Mouse (Mus musculus): Measurements from ENCODE around the gene Dhps. TPM values are rescaled to one million over a fixed set of nuclear protein-coding genes. Genes with fewer than 3 reads are reported as not detected.
A peak's percentile ranks its signal among the peaks of the same experiment; 100 is the strongest.

Dhps gene
- total RNA-seq, 1 experiment, result 63.1 TPM

- H3K4me1 ChIP-seq (ENCODE audit: control insufficient read depth in 2 of 2, insufficient read depth in 2 of 2, low read length in 2 of 2, poor library complexity in 1 of 2), result peaks cover 0 to 8% of the 10 kb centered on the region in 2 experiments; a peak in 1 of 4 replicates
- H3K36me3 ChIP-seq (ENCODE audit: control insufficient read depth, insufficient read depth, low read length, poor library complexity, severe bottlenecking), result peaks cover 15% of the 10 kb centered on the region; the same call in 1 of the 2 replicates
- no peaks in the 10 kb centered on the region for H3K9me3 ChIP-seq (ENCODE audit: control insufficient read depth, insufficient read depth, low read depth, low read length)
- no peak overlapping the region for H3K9ac ChIP-seq (ENCODE audit: insufficient read depth, low read depth, low read length, poor library complexity, severe bottlenecking)
- no peak for TF ChIP-seq CHD2 (IDR thresholded peaks at IDR 0.05; ENCODE audit: low read depth, low read length)
- no peak for TF ChIP-seq HCFC1 (IDR thresholded peaks at IDR 0.05; ENCODE audit: borderline replicate concordance, insufficient read depth, low read length)
- no peak for TF ChIP-seq ZNF384 (IDR thresholded peaks at IDR 0.05; ENCODE audit: low read depth, low read length)
- no peak for TF ChIP-seq ZC3H11A (IDR thresholded peaks at IDR 0.05; ENCODE audit: borderline replicate concordance, low read depth, low read length)
- no peak for TF ChIP-seq MAFK (IDR thresholded peaks at IDR 0.05; ENCODE audit: insufficient read depth, low read depth, low read length)
- in situ Hi-C loops (cut with MboI; ENCODE audit: low sequenced_read_pairs in 2 of 2, unreplicated experiment in 2 of 2), result no loop called here
- no peak for DNase-seq (ENCODE audit: low read depth, low spot score)
- H3K27ac ChIP-seq (ENCODE audit: insufficient read depth, low read depth, low read length, poor library complexity, severe bottlenecking), result no peak overlapping the region
- H3K4me3 ChIP-seq (ENCODE audit: insufficient read depth in 1 of 2, low read depth in 1 of 2, low read length in 2 of 2, poor library complexity in 1 of 2, severe bottlenecking in 1 of 2), result 0 out of 4 replicates have a peak overlapping the region, but pooled peaks of 1 of the 2 experiments have one; percentile 5
Observed at GRCm38 (mm10) chr8:85096196-85096595, 24.6 kb downstream of the Dhps start.

DNA sequence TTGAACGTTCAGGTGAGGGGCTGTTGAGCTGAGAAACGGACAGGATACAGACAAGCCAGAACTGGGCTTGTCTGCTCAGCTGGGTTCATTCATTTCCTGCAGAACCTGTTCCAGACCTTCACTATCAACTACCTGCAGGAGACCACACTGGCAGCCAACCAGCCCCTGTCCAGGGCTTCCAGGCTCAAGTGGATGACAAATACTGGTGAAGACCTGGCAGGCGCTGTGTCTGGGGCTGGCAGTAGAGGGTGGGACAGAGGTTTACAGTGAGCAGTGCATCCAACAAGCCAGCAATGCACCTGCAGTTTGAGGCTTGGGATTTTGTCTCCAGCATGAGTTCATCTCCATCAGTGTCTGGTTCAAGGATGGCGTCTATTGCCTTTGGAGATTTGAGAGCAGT is 25.3 kb downstream of the Dhps start:
- Histone ChIP-seq H3K36me3 (ENCODE audit: control insufficient read depth, insufficient read depth, low read length, poor library complexity, severe bottlenecking) (peaks cover 15% of the 10 kb centered on the region; the same call in 1 of the 2 replicates), H3K9ac (ENCODE audit: insufficient read depth, low read depth, low read length, poor library complexity, severe bottlenecking) (no peak overlapping the region), H3K4me1 (ENCODE audit: control insufficient read depth in 2 of 2, insufficient read depth in 2 of 2, low read length in 2 of 2, poor library complexity in 1 of 2) (peaks cover 0 to 4% of the 10 kb centered on the region in 2 experiments; a peak in 1 of 4 replicates), H3K27ac (ENCODE audit: insufficient read depth, low read depth, low read length, poor library complexity, severe bottlenecking) (no peak overlapping the region), H3K4me3 (ENCODE audit: insufficient read depth in 1 of 2, low read depth in 1 of 2, low read length in 2 of 2, poor library complexity in 1 of 2, severe bottlenecking in 1 of 2) (no peak overlapping the region), H3K9me3 (ENCODE audit: control insufficient read depth, insufficient read depth, low read depth, low read length) (no peaks in the 10 kb centered on the region)
- DNase-seq (ENCODE audit: low read depth, low spot score), result no peak
- TF ChIP-seq ZC3H11A (IDR thresholded peaks at IDR 0.05; ENCODE audit: borderline replicate concordance, low read depth, low read length) (no peak), ZNF384 (IDR thresholded peaks at IDR 0.05; ENCODE audit: low read depth, low read length) (no peak), HCFC1 (IDR thresholded peaks at IDR 0.05; ENCODE audit: borderline replicate concordance, insufficient read depth, low read length) (no peak), MAFK (IDR thresholded peaks at IDR 0.05; ENCODE audit: insufficient read depth, low read depth, low read length) (no peak)
- in situ Hi-C loops (cut with MboI; ENCODE audit: low sequenced_read_pairs in 2 of 2, unreplicated experiment in 2 of 2), result no loop called here

- Histone ChIP-seq H3K9me3 (ENCODE audit: control insufficient read depth, insufficient read depth, low read depth, low read length) (no peaks in the 10 kb centered on the region), H3K27ac (ENCODE audit: insufficient read depth, low read depth, low read length, poor library complexity, severe bottlenecking) (no peak overlapping the region), H3K36me3 (ENCODE audit: control insufficient read depth, insufficient read depth, low read length, poor library complexity, severe bottlenecking) (peaks cover 5% of the 10 kb centered on the region; the same call in 1 of the 2 replicates), H3K4me3 (ENCODE audit: insufficient read depth in 1 of 2, low read depth in 1 of 2, low read length in 2 of 2, poor library complexity in 1 of 2, severe bottlenecking in 1 of 2) (no peak overlapping the region), H3K9ac (ENCODE audit: insufficient read depth, low read depth, low read length, poor library complexity, severe bottlenecking) (no peak overlapping the region), H3K4me1 (ENCODE audit: control insufficient read depth in 2 of 2, insufficient read depth in 2 of 2, low read length in 2 of 2, poor library complexity in 1 of 2) (0 out of 4 replicates have a peak, but pooled peaks cover 0 to 3% of the 10 kb centered on the region in 2 experiments)
- TF ChIP-seq CHD2 (IDR thresholded peaks at IDR 0.05; ENCODE audit: low read depth, low read length) (no peak), ZNF384 (IDR thresholded peaks at IDR 0.05; ENCODE audit: low read depth, low read length) (no peak), HCFC1 (IDR thresholded peaks at IDR 0.05; ENCODE audit: borderline replicate concordance, insufficient read depth, low read length) (no peak), ZC3H11A (IDR thresholded peaks at IDR 0.05; ENCODE audit: borderline replicate concordance, low read depth, low read length) (no peak), MAFK (IDR thresholded peaks at IDR 0.05; ENCODE audit: insufficient read depth, low read depth, low read length) (no peak)
- in situ Hi-C loops (cut with MboI; ENCODE audit: low sequenced_read_pairs in 2 of 2, unreplicated experiment in 2 of 2), result no loop called here
- no peak for DNase-seq (ENCODE audit: low read depth, low spot score)
Observed at GRCm38 (mm10) chr8:85100076-85100665, 28.6 kb downstream of the Dhps start.

DNA sequence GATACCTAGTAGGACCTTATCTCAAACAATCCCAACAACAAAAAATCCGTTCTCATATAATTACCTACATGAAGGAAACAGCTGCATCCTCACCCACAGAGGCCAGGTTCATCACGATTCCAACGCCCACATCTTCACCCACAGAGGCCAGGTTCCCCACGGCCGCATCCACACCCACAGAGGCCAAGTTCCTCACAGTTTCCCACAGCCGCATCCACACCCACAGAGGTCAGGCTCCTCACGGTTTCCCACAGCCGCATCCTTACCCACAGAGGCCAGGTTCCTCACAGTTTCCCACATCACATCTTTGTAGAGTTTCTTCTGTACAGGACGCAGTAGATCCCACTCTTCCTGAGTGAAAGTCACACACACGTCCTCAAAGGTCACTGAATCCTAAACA is 41.7 kb downstream of the Dhps start:
- no peak for DNase-seq (ENCODE audit: low read depth, low spot score)
- Histone ChIP-seq H3K9me3 (ENCODE audit: control insufficient read depth, insufficient read depth, low read depth, low read length) (no peaks in the 10 kb centered on the region), H3K9ac (ENCODE audit: insufficient read depth, low read depth, low read length, poor library complexity, severe bottlenecking) (no peak overlapping the region), H3K4me3 (ENCODE audit: insufficient read depth in 1 of 2, low read depth in 1 of 2, low read length in 2 of 2, poor library complexity in 1 of 2, severe bottlenecking in 1 of 2) (no peak overlapping the region), H3K36me3 (ENCODE audit: control insufficient read depth, insufficient read depth, low read length, poor library complexity, severe bottlenecking) (peaks cover 4% of the 10 kb centered on the region; the same call in 1 of the 2 replicates), H3K4me1 (ENCODE audit: control insufficient read depth in 2 of 2, insufficient read depth in 2 of 2, low read length in 2 of 2, poor library complexity in 1 of 2) (no peaks in the 10 kb centered on the region), H3K27ac (ENCODE audit: insufficient read depth, low read depth, low read length, poor library complexity, severe bottlenecking) (no peak overlapping the region)
- in situ Hi-C loops (cut with MboI; ENCODE audit: low sequenced_read_pairs in 2 of 2, unreplicated experiment in 2 of 2), result no loop called here
- TF ChIP-seq MAFK (IDR thresholded peaks at IDR 0.05; ENCODE audit: insufficient read depth, low read depth, low read length) (no peak), ZNF384 (IDR thresholded peaks at IDR 0.05; ENCODE audit: low read depth, low read length) (no peak), CHD2 (IDR thresholded peaks at IDR 0.05; ENCODE audit: low read depth, low read length) (no peak), ZC3H11A (IDR thresholded peaks at IDR 0.05; ENCODE audit: borderline replicate concordance, low read depth, low read length) (no peak), HCFC1 (IDR thresholded peaks at IDR 0.05; ENCODE audit: borderline replicate concordance, insufficient read depth, low read length) (no peak)
